Mouse (Mus musculus): ENCODE measurements around the gene St8sia1.

DNA sequence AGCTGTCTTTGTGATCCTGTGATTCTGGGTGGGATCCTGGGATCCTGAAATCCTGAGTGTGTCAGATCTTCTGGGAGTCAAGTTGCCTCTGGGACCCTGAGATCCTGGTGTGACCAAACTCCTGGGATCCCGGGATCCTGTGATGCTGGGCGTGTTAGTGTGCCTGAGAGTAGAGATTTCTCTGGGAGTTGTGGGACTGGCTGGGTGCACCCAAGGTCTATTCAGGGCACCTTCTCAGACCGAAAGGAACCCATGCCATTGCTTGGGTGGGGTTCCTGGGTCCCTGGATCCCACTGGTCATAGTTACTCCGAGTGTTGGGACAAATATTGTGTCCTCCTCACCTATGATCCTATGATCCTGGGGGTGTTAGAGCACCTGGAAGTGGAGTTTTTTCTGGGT lies 120.2 kb downstream of the St8sia1 start:
- TF ChIP-seq CTCF (IDR thresholded peaks at IDR 0.05; ENCODE audit: insufficient read depth, low read depth, low read length): no peak
- TF ChIP-seq POLR2A (IDR thresholded peaks at IDR 0.05; ENCODE audit: insufficient read depth, low read depth, low read length): no peak

All from olfactory bulb, adult 2 months (tissue).